In genomic region chr6:128358999-128359398, GRCm38 (mm10) we compare ENCODE assay signal across 10 mouse cellular contexts. TPM values are rescaled to one million over a fixed set of nuclear protein-coding genes. Genes with fewer than 3 reads are reported as not detected.
DNase-seq lines count a peak whose midpoint lies in the region; ATAC-seq and TF ChIP-seq lines count a peak whose summit lies in the region.
"Had no signal": no experiment of that assay in that cellular context is flagged by ENCODE, and none has a peak within 500 bp of the region (broad histone marks: within the 10 kb centered on the region; RNA-seq: fewer than 3 reads in every experiment).

No protein-coding gene starts in this region.

- no peaks in the 10 kb centered on the region for H3K9me3 ChIP-seq in kidney, embryonic 14.5 days (ENCODE audit: control insufficient read depth, low read length)
- H3K9me3 ChIP-seq: embryonic facial prominence, embryonic 15.5 days; lung, embryonic 15.5 days had no signal

- H3K4me2 ChIP-seq in kidney, embryonic 14.5 days (replicated peaks; ENCODE audit: low read depth, low read length), result no peak overlapping the region
- H3K4me2 ChIP-seq: embryonic facial prominence, embryonic 15.5 days; lung, embryonic 15.5 days had no signal

- ATAC-seq in kidney, embryonic 14.5 days (ENCODE audit: low FRiP score, low TSS enrichment), result no peak
- ATAC-seq in neutrophil, adult 5-6 weeks (ENCODE audit: extremely low read depth, insufficient number of reproducible peaks, low FRiP score, poor library complexity, severe bottlenecking), result peak; percentile 45

- H3K27me3 ChIP-seq in kidney, adult 2 months (replicated peaks; ENCODE audit: control insufficient read depth, insufficient read depth, low read length), result no peaks in the 10 kb centered on the region
- no peaks in the 10 kb centered on the region for H3K27me3 ChIP-seq in kidney, embryonic 14.5 days (ENCODE audit: control insufficient read depth, insufficient read depth, low read length)
- H3K27me3 ChIP-seq in thymus, adult 2 months (ENCODE audit: control insufficient read depth, insufficient read depth, low read length), result no peaks in the 10 kb centered on the region; the same call in 1 of the 2 replicates
- H3K27me3 ChIP-seq: embryonic facial prominence, embryonic 15.5 days; lung, embryonic 15.5 days had no signal

- intact Hi-C loops in heart, postnatal 10 days (cut with DNase I), result loop anchor here (1.0 to 2.0 kb wide), 2 partner anchors 41 to 124 kb away; no protein-coding TSS in a partner anchor
- intact Hi-C loops in left cerebral cortex, postnatal 10 days (cut with DNase I), result loop anchor here (5.0 kb wide), 1 partner anchor 42 kb away; no protein-coding TSS in a partner anchor

- TF ChIP-seq CTCF in kidney, adult 2 months (conservative IDR thresholded peaks at IDR 0.05; ENCODE audit: insufficient read depth, insufficient read length, low read depth, low read length), result peak; percentile 81
- TF ChIP-seq CTCF in thymus, adult 2 months (IDR thresholded peaks at IDR 0.05; ENCODE audit: borderline replicate concordance, control insufficient read depth, extremely low read depth, insufficient read depth, low read length, poor library complexity), result peak; percentile 82; the same call in 1 of the 2 replicates

- peak; percentile 74 for DNase-seq in kidney, adult 2 months
- DNase-seq in T-cell, adult 2 months (ENCODE audit: low spot score), result peak; percentile 64
- peak; percentile 67 to 75 for DNase-seq in cerebellum, postnatal 36 days
- DNase-seq in heart, postnatal 10 days, result peak; percentile 61 to 76
- DNase-seq in left cerebral cortex, postnatal 10 days (ENCODE audit: extremely low spot score in 1 of 2, low spot score in 2 of 2), result peak; percentile 60 to 61
- peak; percentile 79 for DNase-seq in thymus, adult 2 months

- H3K9ac ChIP-seq in kidney, embryonic 14.5 days (ENCODE audit: low read depth, low read length), result no peak overlapping the region
- H3K9ac ChIP-seq: embryonic facial prominence, embryonic 15.5 days; lung, embryonic 15.5 days had no signal

- peaks cover 1% of the 10 kb centered on the region; the same call in 1 of the 2 replicates for H3K4me1 ChIP-seq in kidney, adult 2 months (ENCODE audit: control insufficient read depth, insufficient read depth, low read length)
- peaks cover 16% of the 10 kb centered on the region for H3K4me1 ChIP-seq in kidney, embryonic 14.5 days (ENCODE audit: control insufficient read depth, insufficient read depth, low read length)
- peaks cover 17% of the 10 kb centered on the region for H3K4me1 ChIP-seq in thymus, adult 2 months (replicated peaks; ENCODE audit: control insufficient read depth, insufficient read depth, low read length)

- no peaks in the 10 kb centered on the region for H3K36me3 ChIP-seq in kidney, adult 2 months (ENCODE audit: control insufficient read depth, insufficient read depth, low read length)
- H3K36me3 ChIP-seq in kidney, embryonic 14.5 days (ENCODE audit: control insufficient read depth, insufficient read depth, low read length), result peaks cover 25% of the 10 kb centered on the region
- H3K36me3 ChIP-seq in thymus, adult 2 months (ENCODE audit: control insufficient read depth, insufficient read depth, low read length), result peaks cover 5% of the 10 kb centered on the region; the same call in 1 of the 2 replicates

- no peak overlapping the region for H3K27ac ChIP-seq in kidney, adult 2 months (ENCODE audit: insufficient read depth, low read depth, low read length)
- no peak overlapping the region for H3K27ac ChIP-seq in kidney, embryonic 14.5 days (ENCODE audit: low read depth, low read length)
- no peak overlapping the region for H3K27ac ChIP-seq in thymus, adult 2 months (ENCODE audit: control insufficient read depth, insufficient read depth, low read length)
- H3K27ac ChIP-seq: embryonic facial prominence, embryonic 15.5 days; lung, embryonic 15.5 days had no signal

- TF ChIP-seq POLR2A in kidney, adult 2 months (IDR thresholded peaks at IDR 0.05; ENCODE audit: low read depth, low read length), result no peak
- TF ChIP-seq POLR2A in thymus, adult 2 months (IDR thresholded peaks at IDR 0.05; ENCODE audit: control insufficient read depth, extremely low read depth, insufficient read depth, low read length, poor library complexity), result no peak

- no peak overlapping the region for H3K4me3 ChIP-seq in kidney, adult 2 months (ENCODE audit: insufficient read depth, low read depth, low read length)
- H3K4me3 ChIP-seq in kidney, embryonic 14.5 days (ENCODE audit: low read length), result no peak overlapping the region
- H3K4me3 ChIP-seq in thymus, adult 2 months (ENCODE audit: control insufficient read depth, insufficient read depth, low read length), result no peak overlapping the region
- H3K4me3 ChIP-seq: embryonic facial prominence, embryonic 15.5 days; lung, embryonic 15.5 days had no signal

- 15% methylated on average over 2 of the region's 2 CpGs for WGBS in kidney, adult 2 months
- 17% methylated on average over 2 of the region's 2 CpGs for WGBS in kidney, embryonic 14.5 days
- 47% methylated on average over 2 of the region's 2 CpGs for WGBS in thymus, adult 2 months

RNA-seq across cellular contexts. Expression of gene Tulp3, which starts 3.3 kb away (rescaled TPM):
- 33.6 and 36.3 TPM in 2 replicates for polyA plus RNA-seq in kidney, adult 2 months (2012; rRNA removed)
- polyA plus RNA-seq in kidney, embryonic 14.5 days (2014; fragmentation: Nextera tagmentation; extraction: Ambion mirVana), result 22.3 and 28.1 TPM in 2 replicates
- total RNA-seq in heart, postnatal 10 days (2021), result 1 to 10 TPM; 8.7 to 8.9 TPM
- total RNA-seq in left cerebral cortex, postnatal 10 days (2021), result 10 to 100 TPM; 16.9 to 17.6 TPM
- total RNA-seq in neutrophil, adult 5-6 weeks (2017), result 1.8 and 2.9 TPM in 2 replicates
- polyA plus RNA-seq in thymus, adult 2 months (2012; rRNA removed), result 23.5 and 28.0 TPM in 2 replicates

RNA-seq across cellular contexts. Expression of gene Rhno1, which starts 3.7 kb away (rescaled TPM):
- polyA plus RNA-seq in kidney, adult 2 months (2012; rRNA removed), result 8.4 and 10.6 TPM in 2 replicates
- 132 and 137 TPM in 2 replicates for polyA plus RNA-seq in kidney, embryonic 14.5 days (2014; fragmentation: Nextera tagmentation; extraction: Ambion mirVana)
- 10 to 100 TPM; 14.7 to 15.3 TPM for total RNA-seq in heart, postnatal 10 days (2021)
- 10 to 100 TPM; 19.8 to 21.5 TPM for total RNA-seq in left cerebral cortex, postnatal 10 days (2021)
- 40.5 and 48.7 TPM in 2 replicates for total RNA-seq in neutrophil, adult 5-6 weeks (2017)
- 51.7 and 62.0 TPM in 2 replicates for polyA plus RNA-seq in thymus, adult 2 months (2012; rRNA removed)

RNA-seq across cellular contexts. Expression of gene Foxm1, which starts 3.8 kb away (rescaled TPM):
- polyA plus RNA-seq in kidney, adult 2 months (2012; rRNA removed), result 2.4 and 3.7 TPM in 2 replicates
- polyA plus RNA-seq in kidney, embryonic 14.5 days (2014; fragmentation: Nextera tagmentation; extraction: Ambion mirVana), result 26.7 and 48.2 TPM in 2 replicates
- 10 to 100 TPM; 10.4 to 14.1 TPM for total RNA-seq in heart, postnatal 10 days (2021)
- 1 to 10 TPM; 4.5 to 4.8 TPM for total RNA-seq in left cerebral cortex, postnatal 10 days (2021)
- total RNA-seq in neutrophil, adult 5-6 weeks (2017), result 2.2 and 7.8 TPM in 2 replicates
- polyA plus RNA-seq in thymus, adult 2 months (2012; rRNA removed), result 115 and 149 TPM in 2 replicates

RNA-seq across cellular contexts. Expression of gene Tex52, which starts 16.3 kb away (rescaled TPM):
- not detected in 2 replicates for polyA plus RNA-seq in kidney, adult 2 months (2012; rRNA removed)
- polyA plus RNA-seq in kidney, embryonic 14.5 days (2014; fragmentation: Nextera tagmentation; extraction: Ambion mirVana), result 0.26 and 0.60 TPM in 2 replicates
- not detected for total RNA-seq in heart, postnatal 10 days (2021)
- total RNA-seq in left cerebral cortex, postnatal 10 days (2021), result not detected
- not detected in 2 replicates for total RNA-seq in neutrophil, adult 5-6 weeks (2017)
- 0.92 and 1.2 TPM in 2 replicates for polyA plus RNA-seq in thymus, adult 2 months (2012; rRNA removed)

RNA-seq across cellular contexts. Expression of gene Gm44596, which starts 16.3 kb away (rescaled TPM):
- polyA plus RNA-seq in kidney, adult 2 months (2012; rRNA removed), result not detected in 2 replicates
- polyA plus RNA-seq in kidney, embryonic 14.5 days (2014; fragmentation: Nextera tagmentation; extraction: Ambion mirVana), result not detected in 2 replicates
- total RNA-seq in heart, postnatal 10 days (2021), result not detected
- total RNA-seq in left cerebral cortex, postnatal 10 days (2021), result not detected
- not detected in 2 replicates for total RNA-seq in neutrophil, adult 5-6 weeks (2017)
- not detected in 2 replicates for polyA plus RNA-seq in thymus, adult 2 months (2012; rRNA removed)
- polyA plus RNA-seq: embryonic facial prominence, embryonic 15.5 days; lung, embryonic 15.5 days had no signal
